Mouse (Mus musculus) midbrain, embryonic 14.5 days (tissue): ENCODE results near the gene Cnrip1. TPM values are rescaled to one million over a fixed set of nuclear protein-coding genes. Genes with fewer than 3 reads are reported as not detected.
"Not testable (repeated sequence)": the region's sequence is repeated elsewhere in the genome, so short reads cannot be mapped to it uniquely, and the experiment has no call there.

Experiments
- ATAC-seq: fragments of 200-750 bp; cut with Nextera tagmentation; 2 replicates; pipeline ENCODE4 v1.8.0; 2017; ENCODE audit warnings: moderate number of reproducible peaks, moderate library complexity; ENCODE audit not compliant: low FRiP score, low TSS enrichment
- DNase-seq: peaks from one replicate; pipeline ENCODE4 v3.0.0-alpha.2; 2015
- H3K27ac ChIP-seq: fragments of 300-500 bp; sonication (generic); replicated peaks from 2 replicates; pipeline ENCODE4 v1.5.1; 2014; ENCODE audit warnings: mild to moderate bottlenecking, low read depth, low read length, moderate library complexity
- H3K27me3 ChIP-seq: fragments of 300-500 bp; sonication (generic); 2 replicates; pipeline ENCODE4 v1.6.1; 2014; ENCODE audit warnings: low read length, control low read depth, mixed read lengths; ENCODE audit not compliant: control insufficient read depth, insufficient read depth
- H3K36me3 ChIP-seq: fragments of 300-500 bp; sonication (generic); 2 replicates; pipeline ENCODE4 v1.6.1; 2014; ENCODE audit warnings: low read length, control low read depth; ENCODE audit not compliant: control insufficient read depth, insufficient read depth
- H3K4me1 ChIP-seq: fragments of 300-500 bp; sonication (generic); 2 replicates; pipeline ENCODE4 v1.6.1; 2014; ENCODE audit warnings: mild to moderate bottlenecking, antibody characterized with exemption, low read length, control low read depth; ENCODE audit not compliant: control insufficient read depth, insufficient read depth
- H3K4me2 ChIP-seq: fragments of 300-500 bp; sonication (generic); 2 replicates; pipeline ENCODE4 v1.6.1; 2014; ENCODE audit warnings: mild to moderate bottlenecking, low read length, moderate library complexity
- H3K4me3 ChIP-seq: fragments of 300-500 bp; sonication (generic); replicated peaks from 2 replicates; pipeline ENCODE4 v1.5.1; 2014; ENCODE audit warnings: low read depth, low read length
- H3K9ac ChIP-seq: fragments of 300-500 bp; sonication (generic); replicated peaks from 2 replicates; pipeline ENCODE4 v1.6.1; 2014; ENCODE audit warnings: mild to moderate bottlenecking, low read length, moderate library complexity
- H3K9me3 ChIP-seq: fragments of 300-500 bp; sonication (generic); 2 replicates; pipeline ENCODE4 v1.6.1; 2016; ENCODE audit warnings: low read length, control low read depth, mixed read lengths; ENCODE audit not compliant: control insufficient read depth
- WGBS: fragments of 180-500 bp; shearing (Covaris S2); extraction: QIAGEN DNeasy Blood & Tissue Kit; methylation state at CpG from one replicate; pipeline ENCODE4 v1.1.7; 2014; 5-methylcytosine and 5-hydroxymethylcytosine counted together
- polyA plus RNA-seq: library from polyadenylated mRNA; unstranded; fragments of >200 nt; fragmentation: Nextera tagmentation; extraction: Ambion mirVana; gene quantifications from 2 replicates; pipeline ENCODE4 v1.2.1, GENCODE M21; 2014

Cnrip1 gene
- polyA plus RNA-seq, 1 experiment from 2014 or later: 131 TPM

DNA sequence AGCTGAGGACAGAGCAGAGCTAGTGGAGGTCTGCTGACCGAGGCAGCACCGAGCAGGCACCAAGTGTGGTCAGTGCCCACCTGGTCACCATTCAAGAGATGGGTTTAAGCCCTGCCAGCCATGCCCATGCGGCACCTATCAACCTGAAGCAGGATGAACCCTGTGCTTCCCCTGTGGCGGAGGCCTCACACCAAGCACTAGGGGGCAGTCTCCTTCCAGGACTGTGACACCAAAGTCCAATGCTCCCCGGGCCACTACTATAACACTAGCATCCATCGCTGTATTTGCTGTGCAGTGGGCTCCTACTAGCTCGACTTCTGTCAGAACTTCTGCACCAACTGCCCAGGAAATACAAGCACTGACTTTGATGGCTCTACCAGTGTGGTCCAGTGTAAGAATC lies 32.1 kb upstream of the Cnrip1 start:
- peaks cover 6% of the 10 kb centered on the region for H3K9me3 ChIP-seq
- H3K4me1 ChIP-seq: no peaks in the 10 kb centered on the region
- H3K27me3 ChIP-seq: no peaks in the 10 kb centered on the region
- ATAC-seq: no peak
- WGBS: 87% methylated on average over 7 of the region's 7 CpGs
- H3K36me3 ChIP-seq: no peaks in the 10 kb centered on the region
- DNase-seq: no peak
- no peak overlapping the region for H3K9ac ChIP-seq
- H3K4me2 ChIP-seq: no peak overlapping the region
- no peak overlapping the region for H3K27ac ChIP-seq
- no peak overlapping the region for H3K4me3 ChIP-seq

DNA sequence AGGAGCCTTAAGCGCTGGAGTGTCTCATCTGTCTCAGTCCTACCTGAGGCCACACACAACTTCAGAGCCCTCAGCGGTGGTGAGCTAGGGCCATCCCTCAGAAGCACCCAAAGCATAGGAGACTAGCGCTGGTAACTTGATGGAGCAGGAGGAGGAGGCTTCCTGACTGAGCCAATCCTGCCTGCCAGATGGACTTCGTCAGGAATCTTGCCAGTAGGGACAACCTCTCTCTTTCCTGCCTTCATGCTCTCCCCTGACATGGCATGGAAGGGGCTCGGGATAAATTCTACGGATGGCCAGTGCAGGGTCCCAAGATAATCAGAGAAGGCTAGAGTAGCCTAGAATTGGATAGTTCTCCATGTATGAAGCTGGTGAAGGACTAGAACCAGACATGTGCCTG lies 28.2 kb upstream of the Cnrip1 start:
- ATAC-seq: no peak
- no peak overlapping the region for H3K4me2 ChIP-seq
- no peak for DNase-seq
- no peak overlapping the region for H3K27ac ChIP-seq
- H3K9me3 ChIP-seq: peaks cover 3% of the 10 kb centered on the region
- no peaks in the 10 kb centered on the region for H3K4me1 ChIP-seq
- no peaks in the 10 kb centered on the region for H3K27me3 ChIP-seq
- H3K9ac ChIP-seq: no peak overlapping the region
- 88% methylated on average over 6 of the region's 6 CpGs for WGBS
- H3K36me3 ChIP-seq: no peaks in the 10 kb centered on the region
- no peak overlapping the region for H3K4me3 ChIP-seq

DNA sequence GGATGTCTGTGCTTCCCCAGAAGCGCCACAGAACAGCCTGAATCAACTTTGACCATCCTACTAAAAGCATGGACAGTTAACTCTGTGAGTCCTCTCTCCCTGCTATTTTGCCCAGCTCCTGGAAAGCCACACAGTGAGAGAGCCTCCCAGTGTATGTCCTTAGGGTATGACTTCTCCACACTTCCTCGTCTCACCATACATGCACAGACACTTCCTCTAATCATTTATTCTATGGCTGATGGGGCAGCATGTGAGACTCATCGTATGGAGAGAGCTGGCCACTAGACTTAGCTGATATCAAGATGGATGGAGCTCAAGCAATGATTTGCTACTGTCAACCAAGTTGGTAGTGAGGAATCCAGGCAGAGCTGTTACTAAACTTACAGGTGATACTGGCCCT lies 27.4 kb upstream of the Cnrip1 start:
- H3K9me3 ChIP-seq: no peaks in the 10 kb centered on the region; the same call in none of the 2 replicates
- no peak overlapping the region for H3K4me2 ChIP-seq
- no peak for DNase-seq
- ATAC-seq: no peak
- no peaks in the 10 kb centered on the region for H3K4me1 ChIP-seq
- no peaks in the 10 kb centered on the region for H3K27me3 ChIP-seq
- WGBS: 89% methylated on average over 3 of the region's 3 CpGs
- H3K27ac ChIP-seq: no peak overlapping the region
- H3K9ac ChIP-seq: no peak overlapping the region
- H3K36me3 ChIP-seq: no peaks in the 10 kb centered on the region
- no peak overlapping the region for H3K4me3 ChIP-seq

DNA sequence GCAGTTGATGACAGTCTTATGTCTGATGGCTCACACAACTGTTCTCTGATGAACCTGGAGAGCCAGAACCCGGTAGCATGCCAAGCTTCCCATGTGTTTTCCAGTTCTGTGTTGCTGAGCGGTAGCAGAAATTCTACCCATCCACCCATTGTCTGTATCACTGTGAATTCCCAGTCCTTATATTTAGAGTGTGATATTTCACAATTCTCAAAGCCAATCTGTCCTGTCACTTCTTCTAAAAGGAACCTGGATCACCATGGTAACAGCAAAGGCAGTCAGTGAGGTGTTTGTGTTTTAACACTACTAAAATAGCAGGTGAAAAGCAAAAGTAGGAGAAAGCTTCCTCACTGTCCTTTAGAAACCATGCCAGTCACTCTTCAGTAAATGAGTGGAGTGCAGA lies 5.6 kb upstream of the Cnrip1 start:
- Histone ChIP-seq H3K9ac (no peak overlapping the region), H3K36me3 (no peaks in the 10 kb centered on the region), H3K4me3 (no peak overlapping the region), H3K4me1 (no peaks in the 10 kb centered on the region), H3K27me3 (no peaks in the 10 kb centered on the region), H3K27ac (no peak overlapping the region), H3K4me2 (no peak overlapping the region), H3K9me3 (no peaks in the 10 kb centered on the region)
- no peak for ATAC-seq
- DNase-seq: no peak
- WGBS: 85% methylated on average over 2 of the region's 2 CpGs

DNA sequence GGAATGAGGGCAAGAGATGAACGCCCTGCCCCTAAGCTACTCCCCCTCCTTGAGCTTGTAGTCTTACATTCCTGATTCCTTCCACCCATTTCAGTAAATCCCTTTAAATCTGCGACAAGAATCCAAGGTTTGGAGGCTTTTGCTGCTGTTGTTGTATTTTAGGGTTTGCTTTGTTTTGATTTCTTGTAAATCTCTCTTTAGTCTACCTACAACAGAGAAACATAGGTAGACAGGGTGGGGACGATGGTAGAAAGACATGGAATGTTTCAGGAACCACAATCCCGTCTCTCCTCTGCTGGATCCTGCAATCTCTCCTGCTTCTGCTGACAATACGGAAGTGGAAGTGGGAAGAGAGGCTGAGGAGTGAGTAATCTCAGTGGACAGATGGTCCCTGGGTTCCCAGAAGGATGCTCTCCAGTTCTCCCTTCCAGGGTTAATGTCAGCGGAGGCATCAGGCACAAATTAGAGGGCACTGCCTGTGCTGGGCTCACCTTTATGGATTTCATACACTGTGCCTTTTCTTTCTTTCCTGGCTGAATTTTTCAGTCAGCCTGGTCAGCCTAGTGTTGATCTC lies 1.2 kb downstream of the Cnrip1 start:
- H3K9me3 ChIP-seq: no peaks in the 10 kb centered on the region
- peaks cover 17% of the 10 kb centered on the region for H3K4me1 ChIP-seq
- H3K4me3 ChIP-seq: peak overlapping the region; percentile 67
- peak overlapping the region; percentile 88 for H3K9ac ChIP-seq
- peaks cover 12% of the 10 kb centered on the region for H3K36me3 ChIP-seq
- WGBS: 7% methylated on average over 6 of the region's 6 CpGs
- H3K27me3 ChIP-seq: no peaks in the 10 kb centered on the region
- peak overlapping the region; percentile 78 for H3K4me2 ChIP-seq
- peak overlapping the region; percentile 93 for H3K27ac ChIP-seq
- ATAC-seq (no peak; the same call in 1 of the 2 replicates), DNase-seq (peak; percentile 50)

- not testable (repeated sequence) for H3K4me1 ChIP-seq, H3K4me3 ChIP-seq, H3K4me2 ChIP-seq, H3K36me3 ChIP-seq, ATAC-seq, H3K27ac ChIP-seq, DNase-seq, H3K9ac ChIP-seq, H3K9me3 ChIP-seq, H3K27me3 ChIP-seq
- 97% methylated on average over 2 of the region's 2 CpGs for WGBS
Observed at GRCm38 (mm10) chr11:17069360-17069759, 18.0 kb downstream of the Cnrip1 start.

DNA sequence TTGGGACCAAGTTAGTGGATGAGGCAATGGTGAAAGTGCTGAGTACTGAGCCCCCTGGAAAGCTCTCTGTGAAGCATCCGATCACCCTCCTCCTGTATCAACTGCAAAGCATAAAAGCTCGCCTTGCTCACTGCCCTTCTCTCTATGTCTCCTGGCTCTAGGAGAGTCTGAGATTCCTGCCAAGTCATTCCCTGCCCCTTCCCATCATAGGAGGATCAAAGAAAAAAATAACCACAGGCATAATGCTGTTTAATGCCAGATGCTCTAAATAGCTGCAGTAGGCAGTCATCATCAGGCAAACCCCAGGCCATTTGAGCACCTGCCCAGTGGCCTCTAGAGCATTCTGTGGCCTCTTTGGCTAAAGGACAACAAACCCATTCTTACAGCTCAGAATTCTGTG lies 24.3 kb downstream of the Cnrip1 start:
- 90% methylated on average over 2 of the region's 2 CpGs for WGBS
- no peaks in the 10 kb centered on the region for H3K4me1 ChIP-seq
- no peaks in the 10 kb centered on the region for H3K27me3 ChIP-seq
- no peaks in the 10 kb centered on the region for H3K9me3 ChIP-seq
- H3K27ac ChIP-seq: no peak overlapping the region
- DNase-seq (no peak), ATAC-seq (no peak)
- H3K36me3 ChIP-seq: peaks cover 10% of the 10 kb centered on the region
- H3K4me2 ChIP-seq: no peak overlapping the region
- H3K4me3 ChIP-seq: no peak overlapping the region
- H3K9ac ChIP-seq: no peak overlapping the region

DNA sequence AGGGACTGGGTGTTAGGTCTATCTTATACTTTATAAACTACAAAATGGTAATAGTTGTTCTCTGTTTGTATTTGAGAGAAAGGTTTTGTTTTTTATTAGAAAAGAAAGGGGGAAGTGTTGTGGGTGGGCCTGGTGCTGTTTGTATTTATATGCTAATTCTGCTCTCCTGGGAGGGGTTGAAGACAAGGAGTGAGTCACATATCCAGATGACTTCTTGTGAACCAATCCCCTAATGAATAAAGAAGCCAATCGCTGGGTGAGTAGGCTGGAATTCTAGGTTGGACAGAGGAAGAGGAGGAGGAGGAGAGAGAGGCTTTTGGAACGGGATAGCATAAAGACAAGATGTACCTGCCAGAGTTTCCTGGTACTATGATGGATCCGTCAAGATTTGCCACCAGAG lies 30.7 kb downstream of the Cnrip1 start:
- DNase-seq (no peak), ATAC-seq (no peak)
- WGBS: 47% methylated on average over 3 of the region's 3 CpGs
- Histone ChIP-seq H3K4me3 (no peak overlapping the region), H3K27me3 (no peaks in the 10 kb centered on the region), H3K27ac (no peak overlapping the region), H3K9me3 (no peaks in the 10 kb centered on the region), H3K4me2 (no peak overlapping the region), H3K9ac (no peak overlapping the region), H3K36me3 (peaks cover 6% of the 10 kb centered on the region), H3K4me1 (no peaks in the 10 kb centered on the region)

- no peak; the same call in 1 of the 2 replicates for ATAC-seq
- H3K27me3 ChIP-seq: no peaks in the 10 kb centered on the region
- H3K4me3 ChIP-seq: no peak overlapping the region
- WGBS: 56% methylated on average over 2 of the region's 2 CpGs
- H3K27ac ChIP-seq: no peak overlapping the region
- H3K9ac ChIP-seq: no peak overlapping the region
- H3K4me1 ChIP-seq: no peaks in the 10 kb centered on the region
- H3K9me3 ChIP-seq: no peaks in the 10 kb centered on the region
- peak; percentile 52 for DNase-seq
- H3K4me2 ChIP-seq: no peak overlapping the region
- peaks cover 6% of the 10 kb centered on the region for H3K36me3 ChIP-seq
Observed at GRCm38 (mm10) chr11:17082953-17083352, 31.6 kb downstream of the Cnrip1 start.
